In the genomic region with DNA sequence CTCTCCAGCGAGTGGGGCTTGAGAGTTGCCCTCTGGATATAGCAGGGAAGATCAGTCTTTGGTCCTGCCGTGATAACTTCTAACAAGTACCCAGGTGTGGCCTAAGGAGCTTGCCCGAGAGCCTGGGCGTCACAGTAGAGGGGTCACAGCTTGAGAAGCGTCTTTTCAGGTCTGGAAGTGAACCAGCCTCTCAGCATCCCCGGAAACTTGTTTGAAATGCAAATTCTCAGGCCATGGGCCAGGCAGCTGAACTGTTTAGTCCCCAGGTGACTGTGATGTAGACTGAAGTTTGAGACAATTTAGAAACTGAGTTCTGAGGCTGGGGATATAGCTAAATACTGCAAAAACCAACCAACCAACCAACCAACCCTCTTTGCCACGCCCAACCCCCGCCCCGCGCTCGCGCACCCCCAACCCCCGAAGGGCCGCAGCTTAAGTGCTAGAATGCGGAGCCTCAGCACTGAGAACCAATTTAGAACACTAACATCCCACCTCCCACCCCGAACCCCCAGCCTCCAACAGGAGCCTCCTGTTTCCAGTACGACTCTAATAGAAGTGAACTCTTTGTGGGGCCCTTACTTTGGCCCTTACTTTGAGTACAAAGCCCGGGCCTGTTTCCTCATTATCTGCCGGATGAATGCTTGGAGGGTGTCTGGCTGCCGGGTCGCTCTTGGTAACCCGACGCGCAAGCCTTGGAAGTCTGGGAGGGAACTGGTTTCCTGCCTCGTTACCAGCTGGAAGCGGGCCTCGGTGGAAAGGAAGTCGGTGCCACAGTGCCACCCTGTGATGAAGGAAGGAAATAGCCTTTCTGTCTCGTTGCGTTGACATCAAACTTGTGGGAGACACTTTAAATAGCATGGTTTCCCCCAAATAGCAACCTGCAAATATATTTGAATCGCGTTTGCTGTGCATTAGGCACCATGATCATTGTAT, we compare ENCODE assay signal across 8 mouse cellular contexts.
DNase-seq lines count a peak whose midpoint lies in the region; ATAC-seq and TF ChIP-seq lines count a peak whose summit lies in the region.

No protein-coding gene starts in this region.

- peak overlapping the region; percentile 64 for H3K9ac ChIP-seq in heart, embryonic 14.5 days (ENCODE audit: low read length)
- peak overlapping the region; percentile 51; the same call in 1 of the 2 replicates for H3K9ac ChIP-seq in liver, embryonic 11.5 days (ENCODE audit: low read depth, low read length)
- H3K9ac ChIP-seq in stomach, postnatal 0 days (ENCODE audit: low read length) = peak overlapping the region; percentile 52; the same call in 1 of the 2 replicates

- H3K9me3 ChIP-seq in forebrain, embryonic 10.5 days = peaks cover 3% of the 10 kb centered on the region; the same call in 1 of the 2 replicates
- H3K9me3 ChIP-seq in heart, embryonic 14.5 days (ENCODE audit: control insufficient read depth, low read length) = no peaks in the 10 kb centered on the region
- no peaks in the 10 kb centered on the region for H3K9me3 ChIP-seq in liver, embryonic 11.5 days (ENCODE audit: control insufficient read depth, low read length)
- no peaks in the 10 kb centered on the region for H3K9me3 ChIP-seq in stomach, postnatal 0 days (ENCODE audit: control insufficient read depth, low read length)

- H3K4me1 ChIP-seq in forebrain, embryonic 10.5 days = peaks cover 8% of the 10 kb centered on the region
- peaks cover 5 to 14% of the 10 kb centered on the region in 2 experiments; a peak in 3 of 4 replicates for H3K4me1 ChIP-seq in heart, embryonic 14.5 days (ENCODE audit: control insufficient read depth in 2 of 2, insufficient read depth in 2 of 2, low read length in 2 of 2)
- no peaks in the 10 kb centered on the region for H3K4me1 ChIP-seq in liver, embryonic 11.5 days (replicated peaks; ENCODE audit: control insufficient read depth, insufficient read depth, low read length)
- no peaks in the 10 kb centered on the region for H3K4me1 ChIP-seq in stomach, postnatal 0 days (replicated peaks; ENCODE audit: control insufficient read depth, insufficient read depth)

- peak overlapping the region; percentile 83 for H3K27ac ChIP-seq in forebrain, embryonic 10.5 days
- H3K27ac ChIP-seq in heart, embryonic 14.5 days (replicated peaks in 1 of 2; ENCODE audit: control insufficient read depth in 1 of 2, insufficient read depth in 1 of 2, low read depth in 2 of 2, low read length in 2 of 2) = no peak overlapping the region
- no peak overlapping the region for H3K27ac ChIP-seq in liver, embryonic 11.5 days (ENCODE audit: low read depth, low read length)
- no peak overlapping the region for H3K27ac ChIP-seq in stomach, postnatal 0 days (replicated peaks)

- H3K27me3 ChIP-seq in forebrain, embryonic 10.5 days (ENCODE audit: poor library complexity, severe bottlenecking) = no peaks in the 10 kb centered on the region
- no peaks in the 10 kb centered on the region for H3K27me3 ChIP-seq in heart, embryonic 14.5 days (ENCODE audit: control insufficient read depth, insufficient read depth, low read length)
- H3K27me3 ChIP-seq in liver, embryonic 11.5 days (replicated peaks; ENCODE audit: control insufficient read depth, insufficient read depth, low read length) = no peaks in the 10 kb centered on the region
- no peaks in the 10 kb centered on the region for H3K27me3 ChIP-seq in stomach, postnatal 0 days (ENCODE audit: control insufficient read depth, insufficient read depth, low read length)

- WGBS in forebrain, embryonic 10.5 days = 4% methylated on average over 32 of the region's 32 CpGs
- WGBS in heart, embryonic 14.5 days = 9% methylated on average over 32 of the region's 32 CpGs
- WGBS in liver, embryonic 11.5 days = 15% methylated on average over 32 of the region's 32 CpGs
- WGBS in stomach, postnatal 0 days = 12% methylated on average over 32 of the region's 32 CpGs

- H3K4me3 ChIP-seq in forebrain, embryonic 10.5 days = peak overlapping the region; percentile 48
- H3K4me3 ChIP-seq in heart, embryonic 14.5 days (ENCODE audit: control insufficient read depth in 1 of 2, insufficient read depth in 1 of 2, low read depth in 1 of 2, low read length in 2 of 2) = peak overlapping the region; percentile 36 to 39
- peak overlapping the region; percentile 37 for H3K4me3 ChIP-seq in liver, embryonic 11.5 days (ENCODE audit: low read depth, low read length)
- H3K4me3 ChIP-seq in stomach, postnatal 0 days (ENCODE audit: low read depth, low read length) = peak overlapping the region; percentile 42

- TF ChIP-seq EP300 in stomach, postnatal 0 days (optimal IDR thresholded peaks at IDR 0.05) = no peak

- peak overlapping the region; percentile 74 for H3K4me2 ChIP-seq in heart, embryonic 14.5 days (ENCODE audit: low read length)
- H3K4me2 ChIP-seq in liver, embryonic 11.5 days = peak overlapping the region; percentile 67
- H3K4me2 ChIP-seq in stomach, postnatal 0 days (replicated peaks; ENCODE audit: low read depth) = peak overlapping the region; percentile 70

- peak; percentile 37 for DNase-seq in CD4-positive helper T cell, adult 2 months (ENCODE audit: low read depth, low spot score)
- peak; percentile 66 for DNase-seq in brain, embryonic 18.5 days (ENCODE audit: low read depth, low spot score)
- peak; percentile 86 for DNase-seq in forebrain, embryonic 10.5 days (ENCODE audit: extremely low spot score, low spot score)
- peak; percentile 89 for DNase-seq in kidney, postnatal 10 days
- peak; percentile 78 for DNase-seq in liver, embryonic 11.5 days (ENCODE audit: low spot score)
- DNase-seq in natural killer cell, adult 2 months (ENCODE audit: low spot score in 2 of 2) = peak; percentile 2 to 4
- DNase-seq in stomach, postnatal 0 days (ENCODE audit: low spot score) = peak; percentile 86

- ATAC-seq in heart, embryonic 14.5 days (ENCODE audit: insufficient number of reproducible peaks, insufficient read depth, low FRiP score, low read depth) = no peak; the same call in 1 of the 2 replicates
- ATAC-seq in liver, embryonic 11.5 days (replicated peaks; ENCODE audit: low FRiP score) = peak; percentile 56; the same call in 1 of the 2 replicates
- ATAC-seq in stomach, postnatal 0 days (ENCODE audit: low FRiP score, low TSS enrichment) = peak; percentile 86

- TF ChIP-seq CTCF in stomach, postnatal 0 days (IDR thresholded peaks at IDR 0.05; ENCODE audit: low read depth) = peak; percentile 95

- no peaks in the 10 kb centered on the region for H3K36me3 ChIP-seq in forebrain, embryonic 10.5 days (replicated peaks)
- H3K36me3 ChIP-seq in heart, embryonic 14.5 days (ENCODE audit: control insufficient read depth, insufficient read depth, low read length) = no peaks in the 10 kb centered on the region
- no peaks in the 10 kb centered on the region for H3K36me3 ChIP-seq in liver, embryonic 11.5 days (ENCODE audit: control insufficient read depth, insufficient read depth, low read length)
- H3K36me3 ChIP-seq in stomach, postnatal 0 days (ENCODE audit: control insufficient read depth, insufficient read depth, low read length) = no peaks in the 10 kb centered on the region

Comparison
In these comparisons a context has a peak if more than half of its experiments do, and no peak if none do; other contexts are left out.
1. DNase-seq: peak in every context shown above with its lines; median percentile 89 in kidney, postnatal 10 days; 86 in forebrain, embryonic 10.5 days; 86 in stomach, postnatal 0 days; 78 in liver, embryonic 11.5 days; 66 in brain, embryonic 18.5 days; 37 in CD4-positive helper T cell, adult 2 months; 3 in natural killer cell, adult 2 months.